Mouse (Mus musculus) liver, postnatal 0 days (tissue): ENCODE results near the gene Kif22. TPM values are rescaled to one million over a fixed set of nuclear protein-coding genes. Genes with fewer than 3 reads are reported as not detected.
A peak's percentile ranks its signal among the peaks of the same experiment; 100 is the strongest.

Source experiments
- ATAC-seq: fragments of 200-750 bp; cut with Nextera tagmentation; 2 replicates; pipeline ENCODE4 v1.8.0; 2017; ENCODE audit warnings: mild to moderate bottlenecking, moderate library complexity
- DNase-seq: peaks from one replicate; pipeline ENCODE4 v3.0.0-alpha.2; 2016
- H3K27ac ChIP-seq: fragments of 300-500 bp; sonication (generic); 2 replicates; pipeline ENCODE4 v1.5.1; 2014; ENCODE audit warnings: antibody characterized with exemption, moderate library complexity, mild to moderate bottlenecking, low read depth
- H3K27me3 ChIP-seq: fragments of 300-500 bp; sonication (generic); 2 replicates; pipeline ENCODE4 v1.6.1; 2014; ENCODE audit warnings: low read length, control low read depth, mixed read lengths; ENCODE audit not compliant: insufficient read depth
- H3K36me3 ChIP-seq: fragments of 300-500 bp; sonication (generic); replicated peaks from 2 replicates; pipeline ENCODE4 v1.6.1; 2014; ENCODE audit warnings: mild to moderate bottlenecking, control low read depth, low read length, moderate library complexity, mixed read lengths; ENCODE audit not compliant: insufficient read depth
- H3K4me1 ChIP-seq: fragments of 300-500 bp; sonication (generic); 2 replicates; pipeline ENCODE4 v1.6.1; 2014; ENCODE audit warnings: antibody characterized with exemption, mild to moderate bottlenecking, control low read depth; ENCODE audit not compliant: insufficient read depth
- H3K4me2 ChIP-seq: fragments of 300-500 bp; sonication (generic); 2 replicates; pipeline ENCODE4 v1.6.1; 2014; ENCODE audit warnings: low read depth, mild to moderate bottlenecking, low read length, moderate library complexity, mixed read lengths
- H3K4me3 ChIP-seq: fragments of 300-500 bp; sonication (generic); 2 replicates; pipeline ENCODE4 v1.5.1; 2014; ENCODE audit warnings: low read depth, low read length
- H3K9ac ChIP-seq: fragments of 300-500 bp; sonication (generic); replicated peaks from 2 replicates; pipeline ENCODE4 v1.6.1; 2014; ENCODE audit warnings: mild to moderate bottlenecking, moderate library complexity
- H3K9me3 ChIP-seq: fragments of 300-500 bp; sonication (generic); 2 replicates; pipeline ENCODE4 v1.6.1; 2016; ENCODE audit warnings: mild to moderate bottlenecking, control low read depth, low read length, mixed read lengths
- CTCF ChIP-seq: sonication (generic); IDR thresholded peaks from 2 replicates; pipeline ENCODE4 v1.5.1; 2016; ENCODE audit warnings: antibody characterized with exemption, low read depth
- EP300 ChIP-seq: IDR thresholded peaks from 2 replicates; pipeline ENCODE4 v1.6.1; 2016; ENCODE audit warnings: antibody characterized with exemption, low read depth, mild to moderate bottlenecking
- WGBS: fragments of 180-500 bp; shearing (Covaris S2); extraction: QIAGEN DNeasy Blood & Tissue Kit; methylation state at CpG from one replicate; pipeline ENCODE4 v1.1.7; 2014; ENCODE audit not compliant: insufficient replicate concordance; 5-methylcytosine and 5-hydroxymethylcytosine counted together
- polyA plus RNA-seq: library from polyadenylated mRNA; unstranded; fragments of >200 nt; fragmentation: Nextera tagmentation; extraction: Ambion mirVana; gene quantifications from 2 replicates; pipeline ENCODE4 v1.2.1, GENCODE M21; 2015

Kif22 gene
- polyA plus RNA-seq, 1 experiment from 2014 or later: 47.4 TPM

DNA sequence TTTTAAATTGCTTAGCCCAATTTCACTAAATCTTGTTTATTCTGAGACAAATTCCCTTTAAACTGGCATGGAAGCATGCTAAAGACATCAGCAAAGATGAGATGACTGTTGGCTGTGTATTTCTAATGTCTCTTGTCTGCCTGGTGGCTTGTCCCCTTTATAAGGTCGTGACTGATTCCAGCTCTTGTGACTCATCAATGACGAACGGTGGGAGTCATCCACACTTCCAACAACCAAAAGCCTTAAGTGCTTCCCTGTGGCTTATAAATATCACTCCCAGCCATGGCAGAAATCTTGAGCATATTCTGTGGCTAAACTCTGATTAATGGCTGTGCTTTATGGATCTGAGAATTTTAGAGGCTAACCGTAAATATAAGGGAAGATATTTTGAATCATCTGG lies 24.0 kb upstream of the Kif22 start:
- Histone ChIP-seq H3K4me3 (no peak overlapping the region), H3K36me3 (no peaks in the 10 kb centered on the region), H3K27me3 (no peaks in the 10 kb centered on the region), H3K9me3 (no peaks in the 10 kb centered on the region), H3K9ac (no peak overlapping the region), H3K4me2 (no peak overlapping the region), H3K27ac (no peak overlapping the region), H3K4me1 (0 out of 2 replicates have a peak, but pooled peaks cover 3% of the 10 kb centered on the region)
- WGBS: 70% methylated on average over 4 of the region's 4 CpGs
- DNase-seq (no peak), ATAC-seq (no peak)
- no peak for TF ChIP-seq EP300
- no peak for TF ChIP-seq CTCF

DNA sequence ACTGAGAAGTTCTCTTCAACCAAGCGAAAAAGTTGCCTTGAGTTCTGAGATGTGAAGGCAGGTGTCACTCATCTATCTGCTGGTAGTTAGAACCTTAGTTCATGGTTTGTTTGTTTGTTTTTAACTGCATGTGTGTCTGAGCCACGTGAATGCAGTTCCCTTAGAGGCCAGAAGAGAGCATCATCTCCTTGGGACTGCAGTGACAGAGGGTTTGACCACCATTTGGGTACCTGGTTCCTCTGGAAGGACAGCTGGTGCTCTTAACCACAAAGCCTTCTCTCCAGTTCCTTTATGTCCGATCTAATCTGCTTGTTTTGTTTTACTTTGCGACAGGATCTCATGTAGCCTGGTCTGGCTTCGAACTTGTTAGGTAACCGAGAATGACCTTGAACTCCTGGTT lies 23.3 kb upstream of the Kif22 start:
- Histone ChIP-seq H3K4me1 (0 out of 2 replicates have a peak, but pooled peaks cover 3% of the 10 kb centered on the region), H3K4me3 (no peak overlapping the region), H3K36me3 (no peaks in the 10 kb centered on the region), H3K27me3 (no peaks in the 10 kb centered on the region), H3K4me2 (no peak overlapping the region), H3K27ac (no peak overlapping the region), H3K9ac (no peak overlapping the region), H3K9me3 (no peaks in the 10 kb centered on the region)
- TF ChIP-seq CTCF: peak; percentile 57
- TF ChIP-seq EP300: no peak
- ATAC-seq: no peak
- DNase-seq: no peak
- 75% methylated on average over 6 of the region's 6 CpGs for WGBS

DNA sequence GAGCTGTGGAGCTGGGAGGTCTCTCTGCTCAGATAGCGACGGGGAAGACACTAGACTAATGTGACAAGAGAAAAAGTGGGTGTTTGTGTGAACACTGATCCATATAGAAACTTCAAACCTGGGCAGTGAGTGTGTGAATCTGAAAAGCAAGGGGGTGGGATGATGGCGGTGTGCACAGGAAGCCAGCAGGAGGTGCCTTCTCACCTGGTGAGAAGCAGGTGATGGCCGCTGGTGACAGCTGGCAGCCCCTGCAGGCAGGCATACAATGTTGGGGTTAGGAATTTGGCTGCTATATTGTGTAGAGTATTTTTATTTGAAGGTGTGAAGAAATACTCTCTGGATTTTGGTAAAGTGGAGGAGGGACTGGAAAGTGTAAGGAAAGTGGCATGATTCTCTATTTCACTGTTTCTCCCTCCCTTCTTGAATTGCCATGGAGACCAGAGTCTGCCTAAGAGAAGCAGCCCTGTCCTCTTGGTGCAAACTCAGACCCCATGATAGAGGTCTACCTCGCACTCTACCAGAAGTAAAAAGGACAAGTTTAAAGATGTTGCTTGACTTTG lies 12.8 kb upstream of the Kif22 start:
- H3K36me3 ChIP-seq: no peaks in the 10 kb centered on the region
- H3K4me3 ChIP-seq: no peak overlapping the region
- H3K27ac ChIP-seq: no peak overlapping the region
- H3K27me3 ChIP-seq: no peaks in the 10 kb centered on the region
- TF ChIP-seq EP300: no peak
- TF ChIP-seq CTCF: no peak
- 63% methylated on average over 5 of the region's 5 CpGs for WGBS
- DNase-seq: no peak
- H3K9me3 ChIP-seq: no peaks in the 10 kb centered on the region
- H3K4me1 ChIP-seq: no peaks in the 10 kb centered on the region
- no peak overlapping the region for H3K9ac ChIP-seq
- H3K4me2 ChIP-seq: no peak overlapping the region
- no peak for ATAC-seq

DNA sequence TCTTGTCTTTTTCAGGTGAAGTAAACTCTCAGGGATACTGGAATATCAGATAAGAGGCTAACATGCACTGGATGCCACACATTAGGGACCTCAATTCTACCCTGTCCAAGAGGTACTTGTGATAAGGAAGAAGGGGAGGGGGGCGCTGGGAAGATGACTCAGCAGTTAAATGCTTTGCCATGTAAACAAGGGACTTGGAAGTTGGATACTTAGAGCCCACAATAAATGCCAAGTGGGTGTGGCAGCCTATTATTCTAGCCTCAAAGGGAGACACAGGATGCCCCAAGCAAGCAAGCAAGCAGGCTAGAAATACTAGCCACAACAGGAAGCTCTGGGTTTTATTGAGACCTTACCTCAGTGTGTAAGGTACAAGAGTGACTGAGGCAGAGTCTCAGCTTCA lies 11.0 kb downstream of the Kif22 start:
- Histone ChIP-seq H3K4me3 (no peak overlapping the region), H3K27me3 (no peaks in the 10 kb centered on the region), H3K9me3 (no peaks in the 10 kb centered on the region), H3K4me1 (peaks cover 18% of the 10 kb centered on the region), H3K9ac (no peak overlapping the region), H3K4me2 (no peak overlapping the region), H3K36me3 (peaks cover 80% of the 10 kb centered on the region), H3K27ac (no peak overlapping the region)
- WGBS: 82% methylated on average over 1 of the region's 1 CpGs
- ATAC-seq (no peak), DNase-seq (no peak)
- no peak for TF ChIP-seq CTCF
- TF ChIP-seq EP300: no peak

DNA sequence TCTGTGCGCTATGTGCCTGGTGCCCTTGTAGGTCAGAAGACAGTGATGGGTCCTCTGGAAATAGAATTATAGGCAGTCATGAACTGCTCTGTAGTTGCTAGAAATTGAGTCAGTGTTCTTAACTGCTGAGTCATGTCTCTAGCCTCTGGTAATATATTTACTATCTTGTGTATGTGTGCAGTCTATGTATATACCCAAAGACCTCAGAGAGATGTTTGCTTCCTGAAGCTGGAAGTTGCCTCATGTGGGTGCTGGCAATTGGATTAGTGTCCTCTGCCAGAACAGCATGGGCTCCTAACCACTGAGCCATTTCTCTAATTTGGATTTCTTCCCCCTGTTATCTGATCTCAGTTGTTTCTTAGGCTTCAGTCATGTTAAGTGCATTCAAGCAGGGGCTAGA lies 12.1 kb downstream of the Kif22 start:
- WGBS: 96% methylated on average over 1 of the region's 1 CpGs
- Histone ChIP-seq H3K9me3 (no peaks in the 10 kb centered on the region), H3K4me3 (no peak overlapping the region), H3K36me3 (peaks cover 72% of the 10 kb centered on the region), H3K4me2 (no peak overlapping the region), H3K27me3 (no peaks in the 10 kb centered on the region), H3K9ac (no peak overlapping the region), H3K27ac (peak overlapping the region; percentile 39), H3K4me1 (peaks cover 23% of the 10 kb centered on the region)
- ATAC-seq (no peak), DNase-seq (no peak)
- TF ChIP-seq EP300 (no peak), CTCF (no peak)

DNA sequence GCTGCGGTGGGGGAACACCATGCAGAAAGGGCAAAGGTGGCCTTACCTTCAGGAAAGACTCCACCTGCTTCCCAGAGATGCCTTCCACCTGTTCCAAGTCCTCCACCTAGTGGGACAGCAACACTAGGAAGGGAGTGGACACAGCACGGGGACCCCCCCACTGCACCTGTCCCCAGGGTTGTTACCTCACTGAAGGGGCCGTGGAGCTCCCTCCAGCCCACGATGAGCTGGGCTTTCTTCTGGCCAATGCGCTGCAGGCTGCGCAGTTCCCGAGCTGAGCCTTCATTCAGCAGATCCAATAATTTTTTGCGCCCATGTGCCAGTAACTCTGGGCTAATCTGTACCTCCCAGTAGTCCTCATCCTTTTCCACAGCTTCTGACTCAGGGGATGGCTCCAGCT lies 14.4 kb downstream of the Kif22 start:
- DNase-seq: no peak
- ATAC-seq: no peak
- Histone ChIP-seq H3K4me1 (peaks cover 46% of the 10 kb centered on the region), H3K9ac (peak overlapping the region; percentile 98), H3K4me3 (peak overlapping the region; percentile 91), H3K36me3 (peaks cover 64% of the 10 kb centered on the region), H3K27me3 (no peaks in the 10 kb centered on the region), H3K9me3 (no peaks in the 10 kb centered on the region), H3K4me2 (peak overlapping the region; percentile 98), H3K27ac (peak overlapping the region; percentile 99)
- no peak for TF ChIP-seq EP300
- no peak for TF ChIP-seq CTCF
- WGBS: 67% methylated on average over 8 of the region's 8 CpGs
